ENCODE assay signal across 25 mouse cellular contexts in the genomic region with DNA sequence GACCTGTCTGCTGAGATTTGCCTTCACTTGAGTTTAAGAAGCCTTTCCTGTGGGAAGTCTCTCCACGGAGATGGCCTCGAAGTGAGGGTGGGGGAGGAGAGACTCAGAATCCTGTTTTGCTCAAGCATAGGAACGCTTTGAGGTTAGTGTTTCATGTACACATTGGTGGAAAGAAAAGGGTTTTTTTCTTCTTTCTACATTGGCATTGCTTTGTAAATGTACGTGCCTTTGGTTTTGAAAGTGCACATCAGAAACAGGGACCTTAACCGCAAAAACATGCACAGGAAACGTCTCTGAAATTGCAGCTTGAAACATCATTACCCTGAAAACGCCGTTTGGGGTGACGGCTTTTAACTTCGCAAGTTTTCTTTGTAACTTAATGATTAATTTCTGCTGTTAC. TPM values are rescaled to one million over a fixed set of nuclear protein-coding genes. Genes with fewer than 3 reads are reported as not detected.
DNase-seq lines count a peak whose midpoint lies in the region; ATAC-seq and TF ChIP-seq lines count a peak whose summit lies in the region.
"Had no signal": no experiment of that assay in that cellular context is flagged by ENCODE, and none has a peak within 500 bp of the region (broad histone marks: within the 10 kb centered on the region; RNA-seq: fewer than 3 reads in every experiment).

No protein-coding gene starts in this region.

- no peak for TF ChIP-seq CTCF in gastrocnemius, adult 2 months (IDR thresholded peaks at IDR 0.05)

- H3K9ac ChIP-seq in hindbrain, embryonic 12.5 days, result no peak overlapping the region
- H3K9ac ChIP-seq: embryonic facial prominence, embryonic 13.5 days; heart, embryonic 13.5 days; midbrain, embryonic 13.5 days had no signal

- no peak for ATAC-seq in hindbrain, embryonic 12.5 days (ENCODE audit: low FRiP score)
- ATAC-seq: hindbrain, postnatal 0 days; midbrain, embryonic 13.5 days had no signal

- intact Hi-C loops in gastrocnemius, adult 2 months (cut with DNase I), result loop anchor here (10.0 kb wide), 1 partner anchor 233 kb away; no protein-coding TSS in a partner anchor
- intact Hi-C loops in gastrocnemius, postnatal 36 days (cut with DNase I), result loop anchor here (10.0 kb wide), 1 partner anchor 233 kb away; no protein-coding TSS in a partner anchor

- 0 out of 2 replicates have a peak overlapping the region, but pooled peaks have one; percentile 15 for H3K4me3 ChIP-seq in gastrocnemius, adult 2 months
- no peak overlapping the region for H3K4me3 ChIP-seq in limb, embryonic 10.5 days
- no peak overlapping the region for H3K4me3 ChIP-seq in forebrain, embryonic 10.5 days
- H3K4me3 ChIP-seq in hindbrain, embryonic 12.5 days, result no peak overlapping the region
- H3K4me3 ChIP-seq: embryonic facial prominence, embryonic 13.5 days; heart, embryonic 13.5 days; midbrain, embryonic 13.5 days; myocyte had no signal

- peak overlapping the region; percentile 16; the same call in 1 of the 2 replicates for H3K27ac ChIP-seq in gastrocnemius, adult 2 months
- H3K27ac ChIP-seq in limb, embryonic 10.5 days, result peak overlapping the region; percentile 66
- no peak overlapping the region for H3K27ac ChIP-seq in forebrain, embryonic 10.5 days
- no peak overlapping the region for H3K27ac ChIP-seq in hindbrain, embryonic 12.5 days
- H3K27ac ChIP-seq: heart, embryonic 13.5 days; hindbrain, postnatal 0 days; midbrain, embryonic 13.5 days; stomach, postnatal 0 days had no signal

- H3K4me2 ChIP-seq in hindbrain, embryonic 12.5 days (replicated peaks), result no peak overlapping the region
- H3K4me2 ChIP-seq: embryonic facial prominence, embryonic 13.5 days; heart, embryonic 13.5 days; midbrain, embryonic 13.5 days had no signal

- H3K27me3 ChIP-seq in limb, embryonic 10.5 days (ENCODE audit: low read depth, poor library complexity, severe bottlenecking), result no peaks in the 10 kb centered on the region
- no peaks in the 10 kb centered on the region for H3K27me3 ChIP-seq in forebrain, embryonic 10.5 days (ENCODE audit: poor library complexity, severe bottlenecking)
- H3K27me3 ChIP-seq in hindbrain, embryonic 12.5 days, result 0 out of 2 replicates have a peak, but pooled peaks cover 3% of the 10 kb centered on the region
- H3K27me3 ChIP-seq: embryonic facial prominence, embryonic 13.5 days; midbrain, embryonic 13.5 days; Patski had no signal

- no peaks in the 10 kb centered on the region for H3K36me3 ChIP-seq in limb, embryonic 10.5 days
- no peaks in the 10 kb centered on the region for H3K36me3 ChIP-seq in forebrain, embryonic 10.5 days (replicated peaks)
- no peaks in the 10 kb centered on the region for H3K36me3 ChIP-seq in hindbrain, embryonic 12.5 days
- H3K36me3 ChIP-seq: embryonic facial prominence, embryonic 13.5 days; heart, embryonic 13.5 days; midbrain, embryonic 13.5 days had no signal

- WGBS in limb, embryonic 10.5 days, result 73% methylated on average over 10 of the region's 10 CpGs
- whole genome bisulfite sequencing in forebrain, embryonic 10.5 days, result 83% methylated on average over 10 of the region's 10 CpGs
- WGBS in hindbrain, embryonic 12.5 days, result 75% methylated on average over 10 of the region's 10 CpGs

- H3K9me3 ChIP-seq in limb, embryonic 10.5 days (replicated peaks), result no peaks in the 10 kb centered on the region
- peaks cover 4% of the 10 kb centered on the region; the same call in 1 of the 2 replicates for H3K9me3 ChIP-seq in forebrain, embryonic 10.5 days
- no peaks in the 10 kb centered on the region for H3K9me3 ChIP-seq in hindbrain, embryonic 12.5 days (replicated peaks)
- H3K9me3 ChIP-seq: midbrain, embryonic 13.5 days had no signal

- H3K4me1 ChIP-seq in limb, embryonic 10.5 days, result peaks cover 29% of the 10 kb centered on the region
- peaks cover 9% of the 10 kb centered on the region for H3K4me1 ChIP-seq in forebrain, embryonic 10.5 days
- H3K4me1 ChIP-seq in hindbrain, embryonic 12.5 days, result peaks cover 5% of the 10 kb centered on the region; the same call in 1 of the 2 replicates
- H3K4me1 ChIP-seq: midbrain, embryonic 13.5 days had no signal

- no peak for DNase-seq in gastrocnemius, adult 2 months
- no peak for DNase-seq in gastrocnemius, postnatal 36 days
- DNase-seq in T-cell, adult 2 months (ENCODE audit: low spot score), result peak; percentile 84
- no peak for DNase-seq in limb, embryonic 10.5 days (ENCODE audit: low spot score)
- DNase-seq in thymus, postnatal 10 days (ENCODE audit: low spot score in 2 of 2), result peak; percentile 32 to 40
- no peak for DNase-seq in forebrain, embryonic 10.5 days (ENCODE audit: extremely low spot score, low spot score)
- no peak for DNase-seq in c-Kit-positive CD71-positive TER-119-positive erythroid progenitor cells, embryonic 14.5 days (ENCODE audit: low spot score)
- DNase-seq: heart, adult 11 months; heart, postnatal 36 days; kidney, adult 2 months; kidney, postnatal 25 days; layer of hippocampus, adult 9-11 months; lung, adult 18-20 months; lung, postnatal 4 days; retina, postnatal 1 day had no signal

RNA-seq across cellular contexts. Expression of gene Gm11077, which starts 21.0 kb away (rescaled TPM):
- not detected for total RNA-seq in gastrocnemius, adult 2 months (2021)
- not detected for total RNA-seq in gastrocnemius, postnatal 36 days (2021)
- not detected in 2 replicates for polyA plus RNA-seq in limb, embryonic 10.5 days (2016; fragmentation: Nextera tagmentation; extraction: Ambion mirVana)
- polyA plus RNA-seq in forebrain, embryonic 10.5 days (2016; fragmentation: Nextera tagmentation; extraction: Ambion mirVana), result not detected in 2 replicates
- polyA plus RNA-seq in hindbrain, embryonic 12.5 days (2016; fragmentation: Nextera tagmentation; extraction: Ambion mirVana), result not detected in 2 replicates
- total RNA-seq: heart, postnatal 36 days; hindbrain, postnatal 0 days; left cerebral cortex, postnatal 14 days; liver, adult 2 months had no signal
- polyA plus RNA-seq: embryonic facial prominence, embryonic 13.5 days; heart, embryonic 13.5 days; hindbrain, postnatal 0 days; kidney, adult 2 months; liver, adult 2 months; midbrain, embryonic 13.5 days; myocyte; Patski; stomach, postnatal 0 days had no signal

Comparison
In these comparisons a context has a peak if more than half of its experiments do, and no peak if none do; other contexts are left out.
1. DNase-seq: peak in T-cell, adult 2 months (single experiment) and thymus, postnatal 10 days (2 of 2); none in gastrocnemius, adult 2 months (single experiment), gastrocnemius, postnatal 36 days (0 of 2), limb, embryonic 10.5 days (single experiment), forebrain, embryonic 10.5 days (single experiment) and c-Kit-positive CD71-positive TER-119-positive erythroid progenitor cells, embryonic 14.5 days (single experiment).
2. H3K27ac ChIP-seq: peak in gastrocnemius, adult 2 months (single experiment) and limb, embryonic 10.5 days (single experiment); none in forebrain, embryonic 10.5 days (single experiment) and hindbrain, embryonic 12.5 days (single experiment).